Mouse (Mus musculus): Measurements from ENCODE around the gene Rundc1.
"Not testable (repeated sequence)": the region's sequence is repeated elsewhere in the genome, so short reads cannot be mapped to it uniquely, and the experiment has no call there.

Rundc1 gene

GRCm38 (mm10) chr11:101424925-101425813, at the start of gene Rundc1, which contains the start of gene Ptges3l:
Gene Rundc1 (plus strand): TSS chr11:101425085.
Gene Ptges3l (minus strand): TSS chr11:101425333.
- DNase-seq = peak; percentile 96

DNA sequence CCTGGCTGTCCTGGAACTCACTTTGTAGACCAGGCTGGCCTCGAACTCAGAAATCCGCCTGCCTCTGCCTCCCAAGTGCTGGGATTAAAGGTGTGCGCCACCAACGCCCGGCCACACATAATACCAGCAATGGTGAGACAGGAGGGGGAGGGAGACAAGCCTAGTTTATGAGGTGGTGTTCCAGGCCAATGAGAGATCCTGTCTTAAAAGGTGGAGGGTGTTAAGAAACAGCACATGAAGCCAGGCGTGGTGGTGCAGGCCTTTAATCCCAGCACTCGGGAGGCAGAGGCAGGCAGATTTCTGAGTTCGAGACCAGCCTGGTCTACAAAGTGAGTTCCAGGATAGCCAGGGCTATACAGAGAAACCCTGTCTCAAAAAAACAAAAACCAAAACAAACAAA, 46.7 kb upstream of the Rundc1 start:
- DNase-seq = not testable (repeated sequence)

- no peak for DNase-seq
Observed at GRCm38 (mm10) chr11:101378926-101379325, 46.0 kb upstream of the Rundc1 start.

- no peak for DNase-seq
Observed at GRCm38 (mm10) chr11:101381817-101382216, 43.1 kb upstream of the Rundc1 start.

- DNase-seq = peak; percentile 39
Observed at GRCm38 (mm10) chr11:101395110-101395509, 29.8 kb upstream of the Rundc1 start.

GRCm38 (mm10) chr11:101415306-101415705, 9.6 kb upstream of the Rundc1 start:
- no peak for DNase-seq

DNA sequence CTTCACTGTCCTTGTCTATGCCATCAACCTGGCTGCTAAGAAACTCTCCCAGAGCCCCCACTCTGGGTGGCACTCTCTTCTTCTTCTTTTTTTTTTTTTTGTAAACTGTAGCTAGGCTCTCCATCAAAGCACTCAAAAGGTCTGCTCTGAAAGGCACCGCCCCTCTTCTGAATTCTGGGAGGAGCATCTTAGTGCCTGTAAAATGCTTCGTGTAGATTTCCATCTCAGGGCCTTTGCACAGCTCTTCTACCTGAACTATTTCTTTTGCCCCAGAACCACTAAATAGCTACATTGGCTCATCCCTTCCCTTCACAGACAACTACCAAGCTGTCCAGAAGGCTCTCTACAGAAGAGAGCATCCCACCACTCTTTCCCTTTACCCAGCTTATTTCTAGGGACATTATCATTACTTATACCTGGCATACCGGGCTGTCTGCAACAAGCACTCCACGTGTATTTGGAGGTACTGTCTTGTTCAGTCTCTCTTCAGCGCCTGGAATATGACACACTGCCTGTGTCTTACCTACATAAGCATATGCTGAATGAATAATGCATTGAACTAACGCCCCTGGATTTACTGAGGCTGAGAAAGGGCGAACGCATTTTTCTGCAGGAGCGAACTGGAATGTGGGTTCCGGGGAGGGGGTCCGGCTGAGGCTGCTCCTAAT, 8.3 kb upstream of the Rundc1 start:
- DNase-seq = no peak

DNA sequence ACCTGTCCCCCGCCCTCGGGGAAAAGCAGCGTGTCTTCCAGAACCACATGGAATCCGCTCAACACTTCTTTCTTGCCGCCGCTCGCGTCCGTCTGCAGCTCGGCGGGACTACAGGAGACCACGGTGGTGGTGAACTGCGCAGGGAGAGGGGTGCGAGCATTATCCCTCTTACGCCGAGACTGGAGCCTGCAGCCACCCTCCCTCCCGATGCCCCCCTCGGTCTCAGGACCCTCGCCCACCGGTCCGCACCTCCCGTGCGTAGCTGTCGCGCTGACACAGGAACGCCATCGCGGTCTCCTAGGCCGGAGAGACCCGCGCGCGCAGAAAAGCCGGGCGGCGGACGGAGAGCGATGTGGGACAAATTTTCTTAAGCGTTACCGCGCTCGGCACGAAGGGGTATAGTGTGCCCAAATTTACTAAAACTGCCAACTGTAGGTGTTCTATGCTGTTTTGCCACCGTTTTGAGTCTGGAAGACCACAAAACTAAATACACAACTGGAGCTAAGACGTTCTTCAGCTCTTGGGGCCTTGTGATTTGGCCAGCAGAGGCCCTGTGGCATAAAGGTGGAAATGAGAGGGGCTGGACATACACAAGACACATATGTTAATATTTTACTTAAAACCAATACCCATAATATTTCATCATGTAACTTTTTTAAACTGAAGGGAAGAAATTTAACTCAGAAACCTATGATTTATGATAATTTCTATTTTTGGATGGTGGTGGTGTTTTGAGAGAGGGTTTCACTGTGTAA, 7.6 kb upstream of the Rundc1 start, which contains the start of gene Aarsd1:
Aarsd1 (minus strand) TSS at position 515 of the 755 bp plus-strand sequence.
- DNase-seq = peak; percentile 90

GRCm38 (mm10) chr11:101418991-101419390, 5.9 kb upstream of the Rundc1 start:
- no peak for DNase-seq

GRCm38 (mm10) chr11:101419610-101420009, 5.3 kb upstream of the Rundc1 start:
- DNase-seq = no peak

DNA sequence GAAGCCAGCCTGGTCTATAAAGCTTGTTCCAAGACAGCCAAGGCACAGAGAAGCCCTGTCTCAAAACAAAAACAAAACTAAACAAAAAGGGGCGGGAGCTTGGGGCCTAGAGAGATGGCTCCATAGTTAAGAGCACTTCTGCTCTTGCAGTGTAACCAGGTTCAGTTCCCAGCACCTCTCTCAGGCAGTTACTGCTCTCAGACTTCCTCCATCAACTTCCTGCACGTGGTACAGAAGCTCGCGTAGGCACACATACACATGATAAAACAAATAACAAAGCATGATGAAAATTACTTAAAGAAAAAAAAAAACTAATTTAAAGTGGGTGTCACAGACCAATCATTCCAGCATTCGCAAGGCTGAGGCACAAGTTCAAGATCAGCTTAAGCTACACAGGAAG, 4.7 kb upstream of the Rundc1 start:
- DNase-seq = no peak

DNA sequence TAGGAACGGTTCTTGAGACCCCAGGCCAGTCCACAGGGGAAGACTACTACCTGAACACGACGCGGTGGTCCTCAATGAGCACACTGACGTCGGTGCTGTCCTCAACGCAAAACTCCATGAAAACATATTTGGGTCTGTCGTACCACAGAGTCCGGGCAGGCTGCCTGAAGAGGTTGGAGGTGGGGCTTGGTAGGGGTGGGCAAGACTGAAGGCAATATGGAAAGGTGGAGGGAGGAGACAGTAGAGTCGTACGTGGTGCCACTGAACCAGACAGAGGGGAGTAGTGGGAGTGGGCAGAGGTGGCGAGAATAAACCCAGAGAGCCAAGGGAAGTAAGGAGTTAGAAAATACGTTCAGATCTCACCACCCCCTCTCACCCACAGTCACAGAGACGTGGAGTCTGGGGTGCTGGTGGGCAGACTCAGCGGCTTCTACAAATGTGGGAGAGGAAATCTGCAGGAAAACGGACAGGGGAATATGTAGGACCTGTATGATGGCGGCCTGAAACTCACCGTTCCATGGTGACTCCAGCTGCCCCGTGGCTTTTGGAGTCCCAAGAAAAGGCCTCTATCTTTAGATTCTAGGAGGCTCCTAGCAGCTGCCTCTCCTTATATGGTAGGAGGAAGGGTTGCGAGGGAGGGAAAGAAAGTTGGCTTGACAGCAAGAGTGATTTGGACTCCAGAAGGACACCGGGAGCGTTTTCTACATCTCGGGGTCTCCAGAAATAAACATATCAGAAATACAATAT, 607 bp upstream of the Rundc1 start, which contains the start of gene Gm27029:
Gm27029 (minus strand) TSS at position 692 of the 747 bp plus-strand sequence.
- no peak for DNase-seq

DNA sequence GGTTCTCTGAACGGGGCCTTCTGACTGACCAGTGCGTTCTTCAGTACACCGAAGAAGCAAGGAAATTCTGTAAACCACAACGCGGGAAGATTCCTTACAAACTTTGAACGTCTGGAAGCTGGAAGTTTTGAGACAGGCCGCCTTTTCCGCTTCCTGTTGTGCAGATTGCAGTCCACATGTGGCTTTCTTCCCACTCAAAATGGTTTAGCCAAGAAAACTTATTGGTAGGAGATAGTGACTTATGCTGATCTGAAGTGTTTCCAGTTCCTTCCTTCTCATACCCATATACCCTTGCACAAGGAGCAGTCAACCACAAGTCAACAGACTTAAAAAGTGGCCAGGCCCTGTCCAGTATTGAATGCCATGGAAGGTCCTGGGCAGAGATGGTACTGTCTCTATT, 1.3 kb downstream of the Rundc1 start:
- no peak for DNase-seq

- no peak for DNase-seq
Observed at GRCm38 (mm10) chr11:101431327-101431726, 6.4 kb downstream of the Rundc1 start.

GRCm38 (mm10) chr11:101433396-101433795, 8.5 kb downstream of the Rundc1 start:
- peak; percentile 47 for DNase-seq

DNA sequence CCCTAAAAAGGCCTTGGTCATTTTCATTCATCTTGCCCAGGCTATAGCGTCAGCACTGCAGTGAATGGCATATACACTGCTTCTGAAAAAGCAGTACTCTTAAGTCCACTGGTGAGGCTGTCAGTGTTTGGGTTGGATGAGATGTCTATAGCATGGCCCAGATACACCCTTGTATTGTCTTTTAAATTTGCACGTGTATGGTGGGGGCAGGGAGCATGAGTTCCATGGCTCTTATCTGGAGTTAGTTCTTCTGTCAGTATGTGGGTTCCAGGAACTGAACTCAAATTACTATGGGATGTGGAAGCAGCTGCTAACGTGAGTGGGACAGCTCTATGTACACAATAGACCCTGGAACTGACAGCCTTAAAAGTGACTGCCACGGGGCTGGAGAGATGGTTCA, 10.9 kb downstream of the Rundc1 start:
- no peak for DNase-seq

DNA sequence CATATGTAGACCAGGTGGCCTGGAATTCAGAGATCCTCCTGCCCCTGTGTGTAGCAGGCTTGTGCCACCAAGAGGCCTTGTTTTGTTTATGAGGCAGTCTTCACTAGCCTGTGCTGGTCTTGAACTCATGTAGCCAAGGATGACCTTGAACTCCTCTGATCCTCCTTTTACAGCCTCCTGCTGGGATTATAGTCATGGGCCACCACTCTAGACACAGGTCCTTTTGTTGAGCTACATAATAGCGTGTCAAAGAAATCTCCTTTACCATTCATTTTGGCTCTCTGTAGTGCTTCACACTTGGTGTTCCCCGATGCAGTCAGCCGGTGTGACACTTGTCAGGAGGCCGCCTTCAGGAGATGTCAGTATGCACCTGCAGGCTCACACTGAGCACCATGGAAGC, 12.0 kb downstream of the Rundc1 start:
- no peak for DNase-seq

GRCm38 (mm10) chr11:101438006-101438405, 13.1 kb downstream of the Rundc1 start:
- DNase-seq = not testable (repeated sequence)

- peak; percentile 29 for DNase-seq
Observed at GRCm38 (mm10) chr11:101441450-101442126, 16.7 kb downstream of the Rundc1 start.

- peak; percentile 97 for DNase-seq
Observed at GRCm38 (mm10) chr11:101442127-101442693, 17.3 kb downstream of the Rundc1 start, which contains the start of gene Rpl27. Gene Rpl27 (plus strand): TSS chr11:101442298.

- no peak for DNase-seq
Observed at GRCm38 (mm10) chr11:101442760-101443159, 17.9 kb downstream of the Rundc1 start.
